Mouse (Mus musculus) erythroblast, embryonic 14.5 days (primary cell): Measurements from ENCODE around the gene 1700015G11Rik. TPM values are rescaled to one million over a fixed set of nuclear protein-coding genes. Genes with fewer than 3 reads are reported as not detected.

Experiments
- H3K27me3 ChIP-seq: 2 replicates; pipeline ENCODE4 v1.6.1; 2012; ENCODE audit warnings: inconsistent platforms; ENCODE audit not compliant: control insufficient read depth
- H3K36me3 ChIP-seq: 2 replicates; pipeline ENCODE4 v1.6.1; 2012; ENCODE audit warnings: mild to moderate bottlenecking, inconsistent platforms; ENCODE audit not compliant: control insufficient read depth
- H3K4me1 ChIP-seq: 2 replicates; pipeline ENCODE4 v1.6.1; 2012; ENCODE audit warnings: inconsistent platforms; ENCODE audit not compliant: control insufficient read depth
- H3K4me3 ChIP-seq: replicated peaks from 2 replicates; pipeline ENCODE3; 2012; ENCODE audit warnings: moderate library complexity, mild to moderate bottlenecking, inconsistent platforms
- H3K9me3 ChIP-seq: 2 replicates; pipeline ENCODE4 v1.6.1; 2012; ENCODE audit warnings: low read length, inconsistent platforms, mixed read lengths; ENCODE audit not compliant: control insufficient read depth
- GATA1 ChIP-seq: IDR thresholded peaks from 2 replicates; pipeline ENCODE4 v1.6.1; 2012; ENCODE audit warnings: low read length, inconsistent platforms, mixed read lengths
- TAL1 ChIP-seq: IDR thresholded peaks from 3 replicates; pipeline ENCODE4 v1.6.1; 2012; ENCODE audit warnings: low read length, inconsistent platforms, mixed read lengths
- polyA plus RNA-seq: library from polyadenylated mRNA; stranded (reverse); fragments of >175 nt; gene quantifications from 2 replicates; pipeline ENCODE4 v1.2.3, GENCODE M21; 2012

The 1700015G11Rik gene
- polyA plus RNA-seq, result not detected in 2 replicates

DNA sequence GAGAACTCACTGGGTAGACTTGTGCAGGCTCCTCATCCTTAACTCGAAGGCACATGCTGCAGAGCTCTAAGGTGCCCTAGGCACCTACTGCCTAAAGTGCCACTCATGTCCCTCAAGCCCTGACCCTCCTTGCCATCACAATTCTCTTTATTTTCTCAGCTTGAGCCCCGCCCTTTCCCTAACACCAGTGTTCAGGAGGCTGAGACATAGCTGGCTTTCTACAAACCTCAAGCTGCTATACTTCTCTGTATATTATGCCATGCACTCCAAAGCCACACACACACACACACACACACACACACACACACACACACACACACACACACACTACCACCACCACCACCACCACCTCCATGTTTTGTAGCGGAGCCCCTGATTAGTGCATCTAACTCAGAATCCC, at the start of gene 1700015G11Rik:
TSS of gene 1700015G11Rik (minus strand) at position 101 of the 400 bp plus-strand sequence.
- H3K27me3 ChIP-seq, result no peaks in the 10 kb centered on the region
- peaks cover 3% of the 10 kb centered on the region; the same call in 1 of the 2 replicates for H3K4me1 ChIP-seq
- TF ChIP-seq GATA1 (no peak), TAL1 (no peak)
- H3K9me3 ChIP-seq, result no peaks in the 10 kb centered on the region
- H3K36me3 ChIP-seq, result no peaks in the 10 kb centered on the region
- no peak within 1 kb of the TSS for H3K4me3 ChIP-seq

DNA sequence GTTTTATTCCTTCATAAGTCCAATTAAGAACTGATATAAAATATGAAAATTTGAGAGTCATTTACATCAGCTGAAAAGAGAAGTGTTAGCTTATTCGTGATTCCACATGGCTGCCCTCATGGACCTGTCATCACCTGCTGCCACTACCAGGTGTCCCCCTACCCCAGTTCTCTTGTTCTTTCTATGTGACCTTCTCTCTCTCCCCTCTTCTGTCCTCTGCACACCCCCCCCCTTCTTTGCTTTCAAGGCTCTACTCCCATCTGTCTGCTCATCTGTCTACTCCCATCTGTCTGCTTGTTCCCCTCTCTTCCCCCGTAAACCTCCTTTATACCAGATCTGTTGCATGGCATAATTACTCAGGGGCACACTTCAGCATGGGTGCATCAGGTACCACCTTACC, 41.4 kb upstream of the 1700015G11Rik start:
- Histone ChIP-seq H3K4me1 (no peaks in the 10 kb centered on the region), H3K36me3 (no peaks in the 10 kb centered on the region), H3K9me3 (no peaks in the 10 kb centered on the region), H3K4me3 (no peak overlapping the region), H3K27me3 (no peaks in the 10 kb centered on the region)
- TF ChIP-seq TAL1 (no peak), GATA1 (no peak)

DNA sequence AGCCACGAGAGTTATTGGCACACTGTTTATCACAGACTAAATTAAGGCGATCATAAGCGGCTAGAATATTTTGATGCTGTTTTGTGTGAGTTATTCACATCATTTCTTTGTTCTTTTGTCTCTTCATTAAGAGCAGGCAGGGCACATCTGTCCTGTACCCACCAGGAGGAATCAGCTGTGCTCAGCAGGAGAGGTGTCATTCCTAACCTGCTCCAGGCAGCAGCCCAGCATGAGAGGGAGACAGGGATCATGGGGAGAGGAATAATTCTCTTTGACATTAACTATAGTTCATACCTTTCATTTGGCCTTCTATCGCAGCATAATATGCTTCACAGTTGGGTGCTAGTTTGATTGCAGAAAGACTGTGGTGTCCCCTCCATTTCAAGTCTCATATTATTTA, 40.7 kb upstream of the 1700015G11Rik start:
- H3K9me3 ChIP-seq, result no peaks in the 10 kb centered on the region
- H3K27me3 ChIP-seq, result no peaks in the 10 kb centered on the region
- H3K36me3 ChIP-seq, result no peaks in the 10 kb centered on the region
- TF ChIP-seq GATA1, result no peak
- no peak for TF ChIP-seq TAL1
- H3K4me1 ChIP-seq, result no peaks in the 10 kb centered on the region
- H3K4me3 ChIP-seq, result no peak overlapping the region

DNA sequence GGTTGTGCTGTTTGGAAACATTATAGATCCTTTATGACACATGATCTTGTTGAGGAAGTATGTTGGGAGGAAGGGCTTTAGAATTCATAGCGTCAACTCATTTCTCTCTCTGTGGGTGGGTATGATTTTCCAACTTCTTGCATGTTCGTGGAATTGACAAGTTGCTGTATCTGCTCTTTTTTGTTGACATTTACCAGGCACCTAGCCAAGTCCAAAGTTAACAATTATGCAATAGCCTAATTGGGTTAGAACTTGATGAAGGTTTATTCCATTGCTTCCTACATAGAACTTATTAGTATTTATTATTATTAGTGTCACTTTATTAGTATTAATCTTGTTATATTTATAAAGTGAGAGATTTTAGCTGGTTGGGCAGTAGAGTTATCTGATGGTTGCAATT, 40.3 kb upstream of the 1700015G11Rik start:
- no peak for TF ChIP-seq TAL1
- no peak for TF ChIP-seq GATA1
- no peaks in the 10 kb centered on the region for H3K9me3 ChIP-seq
- H3K36me3 ChIP-seq, result no peaks in the 10 kb centered on the region
- H3K4me1 ChIP-seq, result no peaks in the 10 kb centered on the region
- H3K27me3 ChIP-seq, result no peaks in the 10 kb centered on the region
- no peak overlapping the region for H3K4me3 ChIP-seq

DNA sequence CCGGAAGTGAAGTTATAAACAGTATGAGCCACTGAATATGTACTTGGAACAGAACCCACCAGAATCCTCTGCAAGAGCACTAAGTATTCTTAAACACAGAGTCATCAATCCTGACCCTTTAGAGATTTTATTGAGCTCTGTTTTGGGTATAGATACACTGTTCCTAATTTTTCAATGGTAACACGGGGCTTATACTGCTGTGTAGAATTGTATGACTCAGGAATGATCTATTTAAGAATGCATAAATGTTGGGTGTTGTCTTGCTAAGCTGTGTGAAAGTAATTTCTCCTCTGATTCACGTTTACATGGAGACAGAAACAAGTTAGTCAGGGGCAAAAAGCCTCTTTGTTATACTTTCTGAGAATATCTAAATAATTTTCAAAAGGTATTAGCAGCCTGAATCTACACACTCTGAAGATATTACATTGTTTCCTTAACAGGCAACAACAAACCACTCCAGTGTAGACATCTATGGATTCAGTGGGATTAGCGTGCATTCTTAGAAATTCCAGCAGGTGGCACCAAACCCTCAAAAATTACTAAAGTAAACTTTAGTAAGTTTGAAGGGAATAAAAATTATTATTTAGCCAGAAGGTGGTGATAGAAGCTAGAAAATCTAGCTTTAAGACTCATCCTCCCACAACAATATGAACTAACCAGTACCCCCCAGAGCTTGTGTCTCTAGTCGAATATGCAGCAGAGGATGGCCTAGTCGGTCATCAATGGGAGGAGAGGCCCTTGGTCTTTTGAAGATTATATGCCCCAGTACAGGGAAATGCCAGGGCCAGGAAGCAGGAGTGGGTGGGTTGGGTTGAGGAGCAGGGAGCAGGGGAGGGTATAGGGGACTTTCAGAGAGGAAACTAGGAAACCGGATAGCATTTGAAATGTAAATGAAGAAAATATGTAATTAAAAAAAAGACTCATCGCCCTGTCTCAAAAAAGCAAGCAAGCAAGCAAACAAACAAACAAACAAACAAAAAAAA, 22.4 kb upstream of the 1700015G11Rik start:
- Histone ChIP-seq H3K36me3 (no peaks in the 10 kb centered on the region), H3K27me3 (no peaks in the 10 kb centered on the region), H3K9me3 (no peaks in the 10 kb centered on the region), H3K4me1 (no peaks in the 10 kb centered on the region), H3K4me3 (no peak overlapping the region)
- TF ChIP-seq GATA1, result no peak
- no peak for TF ChIP-seq TAL1

DNA sequence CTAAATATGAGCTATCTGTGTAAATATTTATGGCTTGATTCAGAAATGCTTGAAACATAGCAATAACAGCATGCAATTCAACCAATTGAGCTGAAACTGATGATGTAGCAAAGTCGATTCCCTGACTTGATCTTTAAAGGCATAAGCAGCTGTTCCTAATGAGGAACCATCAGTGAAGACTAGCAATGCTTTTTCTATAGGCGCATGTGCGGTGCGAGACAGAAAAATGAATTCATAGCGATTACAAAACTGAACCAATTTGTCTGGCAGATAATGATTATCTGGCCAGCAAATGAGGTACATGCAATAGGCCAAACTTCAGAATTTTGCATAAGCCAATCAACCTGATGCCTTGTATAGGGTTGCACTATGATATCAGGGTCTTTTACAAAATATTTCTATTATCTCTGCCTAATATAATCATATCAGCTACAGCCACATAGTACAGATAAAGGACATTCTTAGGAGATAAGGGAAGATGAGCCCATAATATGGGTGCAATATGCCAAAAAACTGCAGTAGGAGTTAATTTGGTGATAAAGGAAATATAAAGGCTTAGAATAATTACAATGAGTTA, 8.6 kb upstream of the 1700015G11Rik start:
- Histone ChIP-seq H3K4me3 (no peak overlapping the region), H3K4me1 (no peaks in the 10 kb centered on the region), H3K9me3 (no peaks in the 10 kb centered on the region), H3K36me3 (no peaks in the 10 kb centered on the region), H3K27me3 (no peaks in the 10 kb centered on the region)
- TF ChIP-seq GATA1 (no peak), TAL1 (no peak)

DNA sequence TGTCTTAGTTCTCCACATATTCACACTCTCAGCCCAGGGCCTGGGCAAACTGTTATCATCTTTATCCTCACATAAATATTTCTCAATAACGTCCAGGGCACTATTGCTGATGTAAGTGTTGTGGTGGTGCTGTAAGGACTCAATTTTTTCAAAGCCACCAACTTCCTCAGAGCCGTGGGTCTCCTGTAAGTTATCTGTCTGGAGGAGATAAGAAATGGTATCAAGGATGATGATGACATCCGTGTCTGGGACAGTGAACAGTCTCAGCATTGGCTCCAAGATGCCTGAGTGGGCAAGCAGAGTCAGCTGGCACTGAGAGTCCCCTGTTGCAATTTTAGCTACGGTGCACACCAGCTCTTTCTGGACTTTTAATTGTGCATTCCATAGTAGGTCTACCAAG, 6.5 kb upstream of the 1700015G11Rik start:
- no peaks in the 10 kb centered on the region for H3K4me1 ChIP-seq
- no peaks in the 10 kb centered on the region for H3K36me3 ChIP-seq
- no peak overlapping the region for H3K4me3 ChIP-seq

DNA sequence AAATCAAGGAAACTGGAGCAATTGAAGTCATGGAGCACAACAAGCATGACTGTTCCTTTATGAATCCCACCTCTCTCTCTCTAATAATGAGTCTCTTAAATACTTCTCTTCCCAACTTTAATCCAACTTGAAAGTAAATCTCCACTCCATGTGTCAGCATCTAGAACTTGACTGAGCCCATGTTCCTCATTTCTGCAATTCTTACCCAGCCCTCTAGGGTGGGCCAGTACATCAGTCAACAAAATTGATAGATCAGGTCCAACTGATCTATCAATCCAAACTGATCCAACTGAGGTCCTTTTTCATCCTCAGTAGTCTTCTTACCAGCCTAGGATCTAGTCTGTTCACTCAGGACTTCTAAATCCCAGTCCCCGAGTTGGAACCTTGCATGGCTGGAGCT, 348 bp downstream of the 1700015G11Rik start:
- no peaks in the 10 kb centered on the region for H3K27me3 ChIP-seq

More for the DNA sequence above, 6.5 kb upstream of the 1700015G11Rik start:
- H3K9me3 ChIP-seq, result no peaks in the 10 kb centered on the region
- no peaks in the 10 kb centered on the region for H3K27me3 ChIP-seq
- TF ChIP-seq TAL1 (no peak), GATA1 (no peak)

DNA sequence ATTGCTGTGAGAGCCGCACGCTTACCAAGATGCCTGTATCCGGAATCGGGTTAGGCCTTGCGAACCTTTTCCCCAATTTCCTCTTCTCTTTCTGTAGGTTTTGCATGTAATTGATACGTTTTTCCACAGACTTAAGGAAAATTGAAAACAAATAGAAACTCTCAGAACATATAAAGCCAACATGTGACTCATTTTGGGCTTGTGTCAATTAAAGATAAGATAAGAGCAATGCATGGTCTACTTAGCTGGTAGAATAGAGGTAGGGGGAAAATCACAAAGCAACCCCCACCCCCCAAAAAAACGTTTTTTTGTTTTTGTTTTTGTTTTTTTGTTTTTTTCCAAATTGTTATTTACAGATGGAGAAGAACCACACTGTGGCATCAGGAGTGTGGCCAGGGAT, 2.1 kb downstream of the 1700015G11Rik start:
- H3K36me3 ChIP-seq, result no peaks in the 10 kb centered on the region
- peaks cover 3% of the 10 kb centered on the region for H3K4me1 ChIP-seq
- peaks cover 3% of the 10 kb centered on the region for H3K27me3 ChIP-seq
- TF ChIP-seq TAL1, result no peak
- TF ChIP-seq GATA1, result no peak
- H3K9me3 ChIP-seq, result no peaks in the 10 kb centered on the region
- H3K4me3 ChIP-seq, result no peak overlapping the region

More for the DNA sequence above, 348 bp downstream of the 1700015G11Rik start:
- peaks cover 3% of the 10 kb centered on the region; the same call in 1 of the 2 replicates for H3K4me1 ChIP-seq
- H3K4me3 ChIP-seq, result no peak overlapping the region
- TF ChIP-seq GATA1, result no peak
- no peak for TF ChIP-seq TAL1
- H3K9me3 ChIP-seq, result no peaks in the 10 kb centered on the region
- no peaks in the 10 kb centered on the region for H3K36me3 ChIP-seq
